Mouse (Mus musculus) E14TG2a.4 (cell line): ENCODE results near the gene Mrps18a.

Source experiments
- H3K27me3 ChIP-seq: 2 replicates; pipeline ENCODE4 v1.6.1; 2014; ENCODE audit warnings: low read length, control low read depth; ENCODE audit not compliant: insufficient read depth
- H3K36me3 ChIP-seq: 2 replicates; pipeline ENCODE4 v1.6.1; 2014; ENCODE audit warnings: low read length, control low read depth; ENCODE audit not compliant: insufficient read depth
- H3K4me1 ChIP-seq: replicated peaks from 2 replicates; pipeline ENCODE4 v1.6.1; 2014; ENCODE audit warnings: low read depth, low read length, control low read depth
- H3K4me3 ChIP-seq: replicated peaks from 2 replicates; pipeline ENCODE4 v1.5.1; 2014; ENCODE audit warnings: mild to moderate bottlenecking, low read length
- H3K9me3 ChIP-seq: 2 replicates; pipeline ENCODE4 v1.6.1; 2014; ENCODE audit warnings: low read length, control low read depth
- CTCF ChIP-seq: conservative IDR thresholded peaks from 2 replicates; pipeline ENCODE4 v1.5.1; 2014; ENCODE audit warnings: low read length
- NANOG ChIP-seq: IDR thresholded peaks from 2 replicates; pipeline ENCODE4 v1.6.1; 2014; ENCODE audit warnings: borderline replicate concordance, low read length, mixed read lengths
- POU5F1 ChIP-seq: IDR thresholded peaks from 2 replicates; pipeline ENCODE4 v1.6.1; 2014; ENCODE audit warnings: low read length, borderline replicate concordance

Mrps18a gene

GRCm38 (mm10) chr17:46075551-46076259 is 35.1 kb upstream of the Mrps18a start:
- Histone ChIP-seq H3K4me3 (no peak overlapping the region), H3K9me3 (peaks cover 6% of the 10 kb centered on the region), H3K4me1 (peaks cover 48% of the 10 kb centered on the region), H3K27me3 (no peaks in the 10 kb centered on the region; the same call in 1 of the 2 replicates), H3K36me3 (no peaks in the 10 kb centered on the region)
- TF ChIP-seq POU5F1 (no peak), CTCF (no peak), NANOG (no peak)

GRCm38 (mm10) chr17:46076260-46076551 is 34.6 kb upstream of the Mrps18a start:
- Histone ChIP-seq H3K36me3 (no peaks in the 10 kb centered on the region), H3K9me3 (peaks cover 6% of the 10 kb centered on the region), H3K4me1 (peaks cover 53% of the 10 kb centered on the region), H3K27me3 (no peaks in the 10 kb centered on the region; the same call in 1 of the 2 replicates), H3K4me3 (no peak overlapping the region)
- no peak for TF ChIP-seq CTCF
- TF ChIP-seq POU5F1, result no peak
- TF ChIP-seq NANOG, result no peak

GRCm38 (mm10) chr17:46077921-46078534 is 32.8 kb upstream of the Mrps18a start:
- Histone ChIP-seq H3K27me3 (no peaks in the 10 kb centered on the region), H3K4me3 (no peak overlapping the region), H3K9me3 (peaks cover 6% of the 10 kb centered on the region), H3K4me1 (peaks cover 61% of the 10 kb centered on the region), H3K36me3 (no peaks in the 10 kb centered on the region)
- TF ChIP-seq NANOG (no peak), POU5F1 (no peak), CTCF (no peak)

GRCm38 (mm10) chr17:46079037-46079436 is 31.7 kb upstream of the Mrps18a start:
- TF ChIP-seq POU5F1, result no peak
- no peak for TF ChIP-seq NANOG
- peak; percentile 56 for TF ChIP-seq CTCF
- Histone ChIP-seq H3K9me3 (peaks cover 6% of the 10 kb centered on the region), H3K36me3 (no peaks in the 10 kb centered on the region), H3K27me3 (peaks cover under 1% of the 10 kb centered on the region; the same call in 1 of the 2 replicates), H3K4me1 (peaks cover 63% of the 10 kb centered on the region), H3K4me3 (no peak overlapping the region)

- peaks cover 64% of the 10 kb centered on the region for H3K4me1 ChIP-seq
- no peaks in the 10 kb centered on the region for H3K36me3 ChIP-seq
- peaks cover 7% of the 10 kb centered on the region; the same call in 1 of the 2 replicates for H3K27me3 ChIP-seq
- peaks cover 6% of the 10 kb centered on the region for H3K9me3 ChIP-seq
- no peak overlapping the region for H3K4me3 ChIP-seq
- no peak for TF ChIP-seq POU5F1
- TF ChIP-seq NANOG, result peak; percentile 80
Observed at GRCm38 (mm10) chr17:46080388-46080787, 30.4 kb upstream of the Mrps18a start.

- H3K27me3 ChIP-seq, result peaks cover 7% of the 10 kb centered on the region; the same call in 1 of the 2 replicates
- H3K4me3 ChIP-seq, result peak overlapping the region; percentile 41
- peaks cover 6% of the 10 kb centered on the region for H3K9me3 ChIP-seq
- no peaks in the 10 kb centered on the region for H3K36me3 ChIP-seq
- TF ChIP-seq POU5F1 (no peak), NANOG (no peak), CTCF (no peak)
- peaks cover 57% of the 10 kb centered on the region for H3K4me1 ChIP-seq
Observed at GRCm38 (mm10) chr17:46081042-46081441, 29.7 kb upstream of the Mrps18a start.

GRCm38 (mm10) chr17:46081657-46082056 is 29.1 kb upstream of the Mrps18a start:
- H3K27me3 ChIP-seq, result peaks cover 10% of the 10 kb centered on the region; the same call in 1 of the 2 replicates
- H3K4me3 ChIP-seq, result peak overlapping the region; percentile 41
- no peaks in the 10 kb centered on the region for H3K36me3 ChIP-seq
- peaks cover 62% of the 10 kb centered on the region for H3K4me1 ChIP-seq
- H3K9me3 ChIP-seq, result peaks cover 6% of the 10 kb centered on the region
- TF ChIP-seq CTCF (no peak), NANOG (no peak), POU5F1 (no peak)

GRCm38 (mm10) chr17:46083381-46083780 is 27.4 kb upstream of the Mrps18a start:
- Histone ChIP-seq H3K27me3 (peaks cover 15% of the 10 kb centered on the region), H3K4me3 (no peak overlapping the region), H3K9me3 (peaks cover 6% of the 10 kb centered on the region), H3K36me3 (no peaks in the 10 kb centered on the region), H3K4me1 (peaks cover 69% of the 10 kb centered on the region)
- TF ChIP-seq CTCF (no peak), NANOG (0 out of 2 replicates have a peak, but pooled peaks have one; percentile 11)

GRCm38 (mm10) chr17:46084091-46084501 is 26.7 kb upstream of the Mrps18a start:
- no peaks in the 10 kb centered on the region for H3K36me3 ChIP-seq
- peaks cover 21% of the 10 kb centered on the region for H3K27me3 ChIP-seq
- H3K9me3 ChIP-seq, result peaks cover 1% of the 10 kb centered on the region
- peaks cover 69% of the 10 kb centered on the region for H3K4me1 ChIP-seq
- H3K4me3 ChIP-seq, result peak overlapping the region; percentile 71
- no peak for TF ChIP-seq CTCF
- TF ChIP-seq POU5F1, result no peak
- TF ChIP-seq NANOG, result no peak
